Mouse (Mus musculus) cortical plate, adult 2 months (tissue): Measurements from ENCODE around the gene Ilvbl.

Experiments
- CTCF ChIP-seq: fragments of 200-500 bp; IDR thresholded peaks from 2 replicates; pipeline ENCODE4 v1.5.1; 2011; ENCODE audit warnings: mild to moderate bottlenecking, control low read depth, low read length; ENCODE audit not compliant: insufficient read depth; ENCODE audit errors: extremely low read depth
- POLR2A ChIP-seq: fragments of 200-500 bp; IDR thresholded peaks from 2 replicates; pipeline ENCODE4 v1.6.1; 2011; ENCODE audit warnings: mild to moderate bottlenecking, low read length, control low read depth; ENCODE audit not compliant: insufficient read depth; ENCODE audit errors: extremely low read depth

DNA sequence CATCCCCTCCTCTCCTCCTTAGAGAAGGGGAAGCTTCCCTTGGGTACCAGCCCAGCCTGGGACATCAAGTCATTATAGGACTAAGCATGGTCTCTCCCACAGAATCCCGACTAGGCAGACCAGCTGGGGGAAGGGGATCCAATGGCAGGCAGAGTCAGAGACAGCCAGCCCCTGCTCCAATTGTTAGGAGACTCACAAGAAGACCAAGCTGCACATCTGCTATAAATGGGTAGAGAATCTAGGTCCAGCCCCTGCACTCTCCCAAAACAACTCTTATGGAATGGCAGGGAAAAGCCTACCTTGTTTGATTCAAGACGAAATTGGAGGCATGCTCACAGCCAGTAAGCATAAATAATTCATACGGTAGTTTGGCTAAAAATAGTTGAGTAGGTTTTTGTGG lies 920 bp upstream of the Ilvbl start:
- no peak for TF ChIP-seq POLR2A
- no peak for TF ChIP-seq CTCF
